Mouse (Mus musculus): ENCODE measurements around the gene Rab11fip4. TPM values are rescaled to one million over a fixed set of nuclear protein-coding genes. Genes with fewer than 3 reads are reported as not detected.
A peak's percentile ranks its signal among the peaks of the same experiment; 100 is the strongest.

Gene Rab11fip4
- polyA plus RNA-seq, 1 experiment from 2014 or later, result 15.6 TPM

DNA sequence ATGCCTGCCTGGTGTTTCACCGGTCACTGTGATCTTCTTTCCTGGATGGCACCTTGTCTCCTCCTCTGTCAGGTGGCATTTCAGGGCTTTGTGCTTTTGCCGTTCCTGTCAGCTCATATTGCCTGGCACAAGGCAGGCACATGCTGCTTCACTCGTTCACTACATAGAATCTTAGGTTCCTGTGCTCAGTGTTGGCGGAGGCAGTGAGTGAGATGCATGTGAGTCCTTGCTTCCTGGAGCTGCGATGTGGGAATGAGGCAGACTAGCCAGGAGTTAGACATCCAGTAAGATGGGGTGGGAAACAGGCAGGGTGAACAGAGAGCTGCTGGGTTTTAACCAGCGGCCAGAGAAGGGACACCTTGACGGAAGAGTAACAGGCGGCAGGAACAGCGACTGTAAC lies 72.1 kb downstream of the Rab11fip4 start:
- Histone ChIP-seq H3K27me3 (ENCODE audit: insufficient read depth, poor library complexity, severe bottlenecking) (peaks cover 22% of the 10 kb centered on the region), H3K4me3 (no peak overlapping the region), H3K4me1 (replicated peaks) (peaks cover 55% of the 10 kb centered on the region), H3K27ac (0 out of 2 replicates have a peak overlapping the region, but pooled peaks have one; percentile 24), H3K36me3 (no peaks in the 10 kb centered on the region), H3K9me3 (no peaks in the 10 kb centered on the region)
- 87% methylated on average over 9 of the region's 9 CpGs for WGBS
- no peak for DNase-seq (ENCODE audit: low spot score)

DNA sequence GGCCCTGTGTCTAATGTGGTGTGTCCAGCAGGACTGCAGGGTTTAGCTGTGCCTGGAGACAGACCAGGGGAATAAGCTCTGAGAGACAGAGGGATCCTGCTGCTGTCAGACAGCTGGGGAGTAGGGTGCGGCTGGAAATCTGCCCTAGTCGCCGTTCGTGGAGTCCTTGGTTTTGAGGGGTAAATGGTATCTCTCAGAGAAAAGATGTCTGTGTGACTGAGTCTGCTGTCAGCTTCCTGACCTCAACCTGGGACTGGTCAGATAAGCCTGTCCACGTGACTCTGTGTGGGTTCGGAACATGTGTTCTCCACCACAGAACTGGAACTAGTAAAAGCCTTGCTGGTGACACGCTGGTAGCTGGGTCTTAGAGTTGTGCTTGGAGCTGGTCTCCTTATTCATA lies 72.6 kb downstream of the Rab11fip4 start:
- H3K9me3 ChIP-seq, result no peaks in the 10 kb centered on the region
- H3K4me1 ChIP-seq (replicated peaks), result peaks cover 58% of the 10 kb centered on the region
- peaks cover 22% of the 10 kb centered on the region for H3K27me3 ChIP-seq (ENCODE audit: insufficient read depth, poor library complexity, severe bottlenecking)
- 0 out of 2 replicates have a peak overlapping the region, but pooled peaks have one; percentile 24 for H3K27ac ChIP-seq
- no peaks in the 10 kb centered on the region for H3K36me3 ChIP-seq
- H3K4me3 ChIP-seq, result no peak overlapping the region
- 88% methylated on average over 7 of the region's 7 CpGs for WGBS
- DNase-seq (ENCODE audit: low spot score), result no peak

DNA sequence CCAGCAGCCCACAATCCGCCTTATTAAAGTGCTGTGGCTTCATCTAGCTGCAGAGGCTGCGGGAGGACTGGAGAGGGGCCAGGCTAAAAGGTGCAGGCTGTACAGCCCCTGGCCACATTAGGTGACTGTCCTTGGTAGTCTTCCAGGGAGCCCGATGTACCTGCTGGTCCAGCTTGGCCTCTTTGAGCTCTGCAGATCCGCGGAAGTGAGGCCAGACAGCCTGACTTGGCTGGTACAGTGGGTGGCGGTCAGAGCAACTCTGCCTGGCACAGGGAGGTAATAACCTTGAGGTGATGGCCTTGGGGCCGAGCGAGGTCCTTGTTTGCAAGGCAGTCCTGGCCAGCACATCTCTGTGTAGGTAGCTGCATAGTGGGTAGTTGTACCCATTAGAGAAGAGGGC lies 75.5 kb downstream of the Rab11fip4 start:
- peak overlapping the region; percentile 54; the same call in 1 of the 2 replicates for H3K27ac ChIP-seq
- H3K4me3 ChIP-seq, result no peak overlapping the region
- WGBS, result 84% methylated on average over 8 of the region's 8 CpGs
- peaks cover 66% of the 10 kb centered on the region for H3K4me1 ChIP-seq (replicated peaks)
- H3K36me3 ChIP-seq, result no peaks in the 10 kb centered on the region
- no peaks in the 10 kb centered on the region for H3K9me3 ChIP-seq
- no peak for DNase-seq (ENCODE audit: low spot score)
- H3K27me3 ChIP-seq (ENCODE audit: insufficient read depth, poor library complexity, severe bottlenecking), result peaks cover 5% of the 10 kb centered on the region; the same call in 1 of the 2 replicates

DNA sequence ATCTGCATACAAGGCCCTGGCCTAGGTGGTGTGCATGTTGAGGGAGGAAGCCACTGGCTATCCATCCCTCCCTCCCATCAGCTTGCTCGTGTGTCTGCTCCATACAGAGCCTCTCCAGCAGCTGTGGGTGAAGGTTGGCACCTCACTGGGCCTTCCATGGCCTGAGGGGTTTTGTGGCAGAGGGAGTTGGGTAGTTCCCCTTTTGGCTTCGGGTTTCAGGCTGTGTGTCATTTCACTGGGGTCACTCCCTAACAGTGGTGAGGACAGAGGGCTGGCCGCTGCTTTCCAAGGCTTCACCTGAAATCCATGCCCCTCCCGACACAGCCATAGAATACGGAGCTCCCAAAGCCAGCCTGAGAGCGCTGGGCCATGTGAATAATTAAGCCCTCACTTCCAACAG lies 78.2 kb downstream of the Rab11fip4 start:
- no peak for DNase-seq (ENCODE audit: low spot score)
- Histone ChIP-seq H3K4me3 (no peak overlapping the region), H3K9me3 (no peaks in the 10 kb centered on the region), H3K4me1 (replicated peaks) (peaks cover 68% of the 10 kb centered on the region), H3K27me3 (ENCODE audit: insufficient read depth, poor library complexity, severe bottlenecking) (no peaks in the 10 kb centered on the region), H3K36me3 (no peaks in the 10 kb centered on the region), H3K27ac (peak overlapping the region; percentile 81; the same call in 1 of the 2 replicates)
- WGBS, result 68% methylated on average over 6 of the region's 6 CpGs

DNA sequence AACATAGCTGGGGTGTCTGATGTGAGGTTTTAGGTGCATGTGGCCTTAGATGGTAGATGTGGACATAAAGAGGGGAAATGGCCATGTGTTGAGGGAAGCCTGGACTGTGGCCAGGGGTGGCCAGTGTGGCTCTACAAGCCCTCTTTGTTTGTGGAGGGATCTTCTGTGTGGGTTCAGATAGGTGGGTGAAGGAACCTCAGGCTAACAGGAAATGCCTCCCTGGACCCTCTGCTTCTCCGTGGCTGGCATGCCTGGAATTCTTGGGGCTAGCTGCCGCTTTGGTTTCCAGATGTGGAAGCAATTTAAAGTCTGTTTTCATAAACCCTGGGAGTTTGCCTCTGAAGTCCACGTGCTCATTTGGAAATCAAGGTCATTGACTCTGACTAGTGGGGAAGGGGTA lies 78.9 kb downstream of the Rab11fip4 start:
- Histone ChIP-seq H3K27me3 (ENCODE audit: insufficient read depth, poor library complexity, severe bottlenecking) (no peaks in the 10 kb centered on the region), H3K9me3 (no peaks in the 10 kb centered on the region), H3K4me3 (no peak overlapping the region), H3K27ac (peak overlapping the region; percentile 81), H3K36me3 (no peaks in the 10 kb centered on the region), H3K4me1 (replicated peaks) (peaks cover 73% of the 10 kb centered on the region)
- 55% methylated on average over 3 of the region's 3 CpGs for WGBS
- DNase-seq (ENCODE audit: low spot score), result peak; percentile 35

DNA sequence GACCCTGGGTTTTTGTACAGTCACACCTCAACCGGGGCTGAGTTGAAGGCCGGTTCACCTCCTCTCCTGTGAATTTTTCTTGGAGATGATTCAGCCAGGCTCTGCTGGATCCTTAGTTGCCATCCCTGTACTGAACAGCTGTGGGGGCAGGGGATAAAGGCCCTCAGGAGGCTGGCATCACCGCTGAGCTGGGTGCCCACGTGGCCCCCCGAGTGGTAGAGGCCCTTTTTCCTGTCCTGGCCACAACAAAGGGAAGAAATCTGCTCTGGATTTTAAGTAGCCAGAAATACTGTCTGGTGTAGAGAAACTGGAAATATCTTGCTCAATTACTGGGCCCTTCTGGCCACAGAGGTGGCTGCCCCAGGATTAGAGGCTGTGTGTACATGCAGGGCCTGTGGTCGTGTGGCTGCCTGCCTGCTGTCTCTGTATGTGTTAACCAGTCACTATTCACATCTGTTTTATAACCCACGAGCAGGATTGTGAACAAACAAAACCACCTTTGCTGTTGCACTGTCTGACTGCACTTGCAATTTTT lies 79.5 kb downstream of the Rab11fip4 start:
- no peak for DNase-seq (ENCODE audit: low spot score)
- H3K36me3 ChIP-seq, result no peaks in the 10 kb centered on the region
- H3K27ac ChIP-seq, result peak overlapping the region; percentile 81
- 66% methylated on average over 7 of the region's 7 CpGs for WGBS
- no peak overlapping the region for H3K4me3 ChIP-seq
- H3K9me3 ChIP-seq, result no peaks in the 10 kb centered on the region
- peaks cover 75% of the 10 kb centered on the region for H3K4me1 ChIP-seq (replicated peaks)
- no peaks in the 10 kb centered on the region for H3K27me3 ChIP-seq (ENCODE audit: insufficient read depth, poor library complexity, severe bottlenecking)

DNA sequence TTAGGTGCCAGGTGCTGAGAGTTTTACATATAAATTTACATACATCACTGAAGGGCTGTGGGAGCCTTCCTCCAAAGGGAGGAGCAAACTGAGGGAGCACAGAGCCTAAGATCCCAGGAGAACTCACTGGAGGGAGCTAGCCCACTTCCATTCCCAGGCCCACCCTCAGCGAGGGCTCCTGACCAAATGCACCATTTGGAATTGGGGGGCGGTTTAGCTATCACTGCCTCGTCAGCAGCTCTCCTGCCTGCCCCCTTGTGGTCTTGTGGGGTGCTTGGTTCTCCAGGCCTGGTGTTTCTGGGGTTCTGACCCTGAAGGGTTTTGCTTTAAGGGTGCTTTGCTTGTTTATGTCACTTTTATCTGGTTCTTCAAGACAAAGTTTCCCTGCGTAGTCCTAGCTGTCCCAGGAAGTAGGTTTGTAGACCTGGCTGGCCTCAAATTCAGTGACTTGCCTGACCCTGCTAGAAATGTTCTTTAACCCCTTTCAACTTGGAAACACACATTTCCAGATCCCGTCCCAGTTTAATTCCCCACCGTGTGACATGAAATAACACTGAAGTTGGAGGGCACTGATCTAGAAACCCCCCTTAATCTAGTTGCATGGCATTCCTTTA lies 80.8 kb downstream of the Rab11fip4 start:
- Histone ChIP-seq H3K9me3 (no peaks in the 10 kb centered on the region), H3K4me1 (replicated peaks) (peaks cover 76% of the 10 kb centered on the region), H3K36me3 (no peaks in the 10 kb centered on the region), H3K27me3 (ENCODE audit: insufficient read depth, poor library complexity, severe bottlenecking) (no peaks in the 10 kb centered on the region), H3K4me3 (no peak overlapping the region), H3K27ac (0 out of 2 replicates have a peak overlapping the region, but pooled peaks have one; percentile 2)
- WGBS, result 53% methylated on average over 6 of the region's 6 CpGs
- DNase-seq (ENCODE audit: low spot score), result peak; percentile 32

DNA sequence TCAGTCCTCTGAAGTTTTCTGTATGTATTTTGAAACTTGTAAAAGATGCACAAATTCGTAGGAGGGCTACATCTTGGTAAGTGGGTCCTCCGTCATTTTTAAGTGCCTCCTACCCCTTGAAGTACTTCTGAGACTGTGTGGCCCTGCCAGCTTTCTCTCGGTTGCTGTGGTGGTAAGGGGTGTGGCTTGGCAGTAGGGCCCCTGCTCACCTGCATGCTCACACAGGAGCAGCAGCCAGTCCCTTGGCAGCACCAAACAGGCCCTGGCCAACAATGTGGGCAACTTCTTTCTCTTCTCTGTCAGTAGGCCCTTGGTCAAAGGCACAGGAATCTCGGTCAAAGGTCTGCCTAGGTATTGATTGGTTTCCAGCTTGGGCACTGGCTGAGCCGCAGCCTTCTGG lies 82.1 kb downstream of the Rab11fip4 start:
- Histone ChIP-seq H3K4me3 (no peak overlapping the region), H3K4me1 (replicated peaks) (peaks cover 76% of the 10 kb centered on the region), H3K27ac (0 out of 2 replicates have a peak overlapping the region, but pooled peaks have one; percentile 31), H3K36me3 (no peaks in the 10 kb centered on the region), H3K9me3 (no peaks in the 10 kb centered on the region), H3K27me3 (ENCODE audit: insufficient read depth, poor library complexity, severe bottlenecking) (no peaks in the 10 kb centered on the region)
- DNase-seq (ENCODE audit: low spot score), result no peak
- WGBS, result 80% methylated on average over 5 of the region's 5 CpGs

DNA sequence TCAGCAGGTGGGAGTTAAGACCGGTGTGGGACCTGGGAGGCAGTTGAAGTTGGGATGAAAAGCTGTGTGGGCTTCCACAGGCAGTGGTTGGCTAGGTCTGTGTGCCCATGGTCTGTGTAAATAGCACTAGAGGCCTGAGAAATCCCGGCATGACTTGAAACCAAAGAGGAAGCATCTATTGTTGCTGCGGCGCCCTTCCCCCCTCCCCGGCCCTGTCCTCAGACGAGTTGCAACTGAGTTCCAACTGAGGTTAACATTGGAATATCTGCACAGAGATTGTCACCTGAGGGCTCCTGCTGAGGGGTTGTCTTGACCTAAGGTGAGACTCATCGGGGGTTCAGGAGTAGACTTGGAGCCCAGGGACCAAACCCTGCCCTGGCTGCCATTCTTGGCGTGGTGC lies 82.7 kb downstream of the Rab11fip4 start:
- H3K4me1 ChIP-seq (replicated peaks), result peaks cover 71% of the 10 kb centered on the region
- H3K9me3 ChIP-seq, result no peaks in the 10 kb centered on the region
- no peak overlapping the region for H3K4me3 ChIP-seq
- 65% methylated on average over 8 of the region's 8 CpGs for WGBS
- H3K27me3 ChIP-seq (ENCODE audit: insufficient read depth, poor library complexity, severe bottlenecking), result no peaks in the 10 kb centered on the region
- no peaks in the 10 kb centered on the region for H3K36me3 ChIP-seq
- 0 out of 2 replicates have a peak overlapping the region, but pooled peaks have one; percentile 31 for H3K27ac ChIP-seq
- DNase-seq (ENCODE audit: low spot score), result no peak

DNA sequence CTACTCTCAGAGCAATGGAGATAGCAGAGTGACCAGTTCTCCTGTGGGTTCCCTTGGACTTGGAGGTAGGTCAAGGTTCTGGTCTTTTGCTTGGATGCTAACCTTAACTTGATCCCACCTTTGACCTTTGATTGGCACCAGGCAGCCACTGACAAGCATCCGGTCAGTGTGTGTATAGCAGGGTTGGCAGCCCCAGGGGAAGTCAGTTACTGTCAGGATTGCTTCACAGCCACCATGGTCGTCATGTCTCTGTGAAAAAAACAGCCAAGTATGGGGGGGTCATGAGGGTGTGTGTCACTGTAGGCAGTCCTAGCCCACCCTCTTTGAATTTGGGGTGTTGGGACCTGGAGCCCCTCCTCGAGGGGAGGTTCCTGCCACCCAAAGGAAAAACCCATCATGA lies 83.2 kb downstream of the Rab11fip4 start:
- no peaks in the 10 kb centered on the region for H3K9me3 ChIP-seq
- H3K4me1 ChIP-seq (replicated peaks), result peaks cover 67% of the 10 kb centered on the region
- no peak overlapping the region for H3K27ac ChIP-seq
- DNase-seq (ENCODE audit: low spot score), result no peak
- whole genome bisulfite sequencing, result 79% methylated on average over 3 of the region's 3 CpGs
- no peaks in the 10 kb centered on the region for H3K27me3 ChIP-seq (ENCODE audit: insufficient read depth, poor library complexity, severe bottlenecking)
- no peak overlapping the region for H3K4me3 ChIP-seq
- H3K36me3 ChIP-seq, result no peaks in the 10 kb centered on the region

DNA sequence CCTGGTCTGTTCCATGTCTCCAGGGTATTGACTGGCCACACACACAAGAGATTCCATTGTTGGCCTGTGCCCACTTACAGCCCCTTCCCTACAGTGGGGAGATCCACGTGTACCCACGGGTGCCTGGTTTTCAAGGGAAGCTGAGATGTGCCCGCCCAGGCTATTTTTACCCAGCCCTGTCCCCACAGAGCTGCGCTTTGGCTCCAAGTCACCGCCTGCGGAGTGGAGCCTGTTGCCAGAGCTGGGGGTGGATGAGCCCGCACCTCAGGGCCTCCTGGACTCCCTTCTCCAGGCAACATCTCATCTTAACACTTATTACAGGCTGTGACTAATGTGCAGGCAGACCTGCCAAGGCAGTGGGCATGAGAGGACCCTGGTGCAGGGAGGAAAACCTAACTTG lies 83.6 kb downstream of the Rab11fip4 start:
- no peak for DNase-seq (ENCODE audit: low spot score)
- H3K9me3 ChIP-seq, result no peaks in the 10 kb centered on the region
- H3K4me1 ChIP-seq (replicated peaks), result peaks cover 67% of the 10 kb centered on the region
- no peaks in the 10 kb centered on the region for H3K27me3 ChIP-seq (ENCODE audit: insufficient read depth, poor library complexity, severe bottlenecking)
- WGBS, result 89% methylated on average over 7 of the region's 7 CpGs
- H3K4me3 ChIP-seq, result no peak overlapping the region
- no peak overlapping the region for H3K27ac ChIP-seq
- H3K36me3 ChIP-seq, result no peaks in the 10 kb centered on the region

DNA sequence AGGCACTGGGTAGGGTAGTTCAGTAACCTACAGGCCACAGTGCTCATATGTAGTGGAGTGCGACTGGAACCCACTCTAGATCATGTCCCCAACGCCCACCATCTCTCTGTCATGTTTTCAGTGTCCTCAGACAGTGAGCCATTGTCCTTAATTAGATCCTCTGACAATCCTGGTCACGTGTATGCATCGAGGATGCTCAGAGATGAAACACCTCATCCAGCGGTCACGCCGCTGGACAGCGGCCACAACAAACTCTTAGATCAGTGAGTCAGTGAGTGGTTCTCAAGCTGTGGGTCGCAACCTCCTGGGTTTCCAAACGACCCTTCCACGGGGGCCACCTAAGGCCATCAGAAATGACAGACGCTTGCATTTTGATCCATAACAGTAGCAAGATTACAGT lies 84.3 kb downstream of the Rab11fip4 start:
- Histone ChIP-seq H3K27me3 (ENCODE audit: insufficient read depth, poor library complexity, severe bottlenecking) (no peaks in the 10 kb centered on the region), H3K9me3 (no peaks in the 10 kb centered on the region), H3K4me1 (replicated peaks) (peaks cover 63% of the 10 kb centered on the region), H3K36me3 (no peaks in the 10 kb centered on the region; the same call in 1 of the 2 replicates), H3K27ac (peak overlapping the region; percentile 66; the same call in 1 of the 2 replicates), H3K4me3 (no peak overlapping the region)
- DNase-seq (ENCODE audit: low spot score), result no peak
- 70% methylated on average over 12 of the region's 12 CpGs for WGBS

DNA sequence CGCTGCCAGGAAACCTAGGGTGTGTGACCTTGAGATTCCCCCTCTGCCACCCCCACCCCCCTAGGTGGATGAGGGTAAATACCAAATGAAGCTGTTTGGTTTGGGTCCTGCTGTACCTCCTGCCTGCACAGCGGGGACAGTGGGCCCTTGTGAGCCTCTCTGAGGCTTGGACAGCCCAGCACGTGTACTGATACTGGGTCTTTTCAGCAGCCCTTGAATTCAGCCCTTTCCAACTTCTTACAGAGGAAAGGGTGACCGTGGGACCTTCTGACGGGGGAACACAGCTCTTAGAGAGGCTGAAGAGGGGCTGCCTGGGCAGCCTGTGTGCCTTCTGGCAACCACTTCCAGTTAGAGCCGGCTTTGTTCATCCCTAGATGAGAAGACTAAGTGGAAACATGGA lies 85.0 kb downstream of the Rab11fip4 start:
- no peaks in the 10 kb centered on the region for H3K9me3 ChIP-seq
- no peak for DNase-seq (ENCODE audit: low spot score)
- H3K27me3 ChIP-seq (ENCODE audit: insufficient read depth, poor library complexity, severe bottlenecking), result no peaks in the 10 kb centered on the region
- peak overlapping the region; percentile 66 for H3K27ac ChIP-seq
- H3K4me3 ChIP-seq, result no peak overlapping the region
- WGBS, result 75% methylated on average over 6 of the region's 6 CpGs
- peaks cover 6% of the 10 kb centered on the region for H3K36me3 ChIP-seq
- H3K4me1 ChIP-seq (replicated peaks), result peaks cover 56% of the 10 kb centered on the region

All from hindbrain, embryonic 10.5 days (tissue).